Mouse (Mus musculus): Measurements from ENCODE around the gene Rnf150. TPM values are rescaled to one million over a fixed set of nuclear protein-coding genes. Genes with fewer than 3 reads are reported as not detected.

Gene Rnf150
- polyA plus RNA-seq, 1 experiment from 2014 or later: 2.4 TPM

DNA sequence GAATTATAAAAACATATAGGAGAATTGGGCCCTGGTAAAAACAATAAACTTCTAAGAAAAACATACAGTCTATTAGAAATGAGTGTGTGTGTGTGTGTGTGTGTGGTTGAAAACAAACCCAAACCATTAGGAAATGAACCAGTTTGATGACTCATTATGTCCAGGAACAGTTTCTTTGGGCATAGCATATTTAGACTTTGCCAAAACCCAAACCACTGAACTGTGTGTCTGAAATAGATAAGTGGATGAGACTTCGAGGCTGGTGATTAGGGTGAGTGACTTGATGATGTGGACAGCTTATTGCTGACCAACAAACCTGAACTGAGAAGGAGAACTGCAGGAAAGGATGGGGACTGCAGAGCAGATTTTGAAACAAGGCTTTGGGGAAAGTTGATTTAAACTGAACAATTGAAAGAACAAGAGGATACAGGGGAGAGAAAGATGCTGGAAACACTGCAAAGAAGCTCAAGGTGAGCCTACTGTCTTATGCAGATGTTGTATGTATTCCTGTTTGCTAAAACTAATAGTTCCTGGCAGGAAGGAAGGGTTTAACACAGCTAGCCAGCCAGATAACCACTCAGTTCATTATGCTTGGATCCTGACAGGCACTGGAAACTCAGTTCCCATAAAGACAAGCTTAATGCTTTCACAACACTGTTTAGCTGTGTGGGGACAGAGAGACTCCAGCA lies 53.8 kb downstream of the Rnf150 start:
- H3K9ac ChIP-seq (replicated peaks; ENCODE audit: low read length): no peak overlapping the region

DNA sequence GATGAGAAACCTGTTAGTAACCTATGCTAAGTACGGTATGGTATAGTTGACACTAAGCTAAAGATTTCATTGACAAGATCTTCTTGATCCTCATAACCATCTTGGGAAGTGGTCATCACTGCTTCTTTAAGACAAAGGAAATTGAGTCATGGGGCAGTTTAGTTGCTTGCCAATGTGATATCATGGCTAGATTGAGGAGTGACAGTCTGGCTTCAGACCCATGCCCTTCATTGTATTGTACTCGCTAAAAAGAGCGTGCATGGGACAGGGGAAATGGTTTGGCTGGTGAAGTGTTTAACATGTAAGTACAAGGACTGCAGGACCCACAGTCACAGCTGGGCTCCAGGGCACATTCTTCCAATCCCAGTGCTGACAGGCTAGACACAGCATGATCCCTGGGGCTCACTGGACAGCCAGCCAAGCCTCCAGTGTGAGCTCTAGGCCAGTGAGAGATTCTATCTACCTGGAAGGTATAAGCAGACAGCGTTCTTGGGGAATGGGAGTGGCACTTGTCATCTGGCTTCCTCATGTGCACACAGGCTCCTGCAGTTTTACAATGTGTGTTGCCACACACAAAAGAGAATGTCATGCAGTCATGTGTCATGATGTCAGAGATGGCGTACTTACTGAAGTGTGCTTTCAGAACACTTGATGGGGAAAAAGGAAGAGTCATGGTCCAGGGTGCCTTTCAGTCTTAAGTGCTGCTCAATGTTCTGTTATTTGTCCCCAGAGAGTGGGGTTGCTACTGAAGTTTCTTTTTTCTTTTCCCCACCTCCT lies 54.6 kb downstream of the Rnf150 start:
- no peaks in the 10 kb centered on the region for H3K9me3 ChIP-seq (ENCODE audit: control insufficient read depth, low read length)
- DNase-seq (no peak), ATAC-seq (ENCODE audit: low FRiP score, low TSS enrichment) (no peak)
- WGBS: 74% methylated on average over 5 of the region's 5 CpGs
- no peak overlapping the region for H3K9ac ChIP-seq (replicated peaks; ENCODE audit: low read length)
- no peaks in the 10 kb centered on the region for H3K27me3 ChIP-seq (ENCODE audit: control insufficient read depth, insufficient read depth, low read length)
- H3K4me2 ChIP-seq (ENCODE audit: low read length): no peak overlapping the region
- H3K4me3 ChIP-seq (replicated peaks; ENCODE audit: low read depth, low read length): no peak overlapping the region
- no peaks in the 10 kb centered on the region for H3K36me3 ChIP-seq (ENCODE audit: control insufficient read depth, insufficient read depth, low read length)
- H3K4me1 ChIP-seq (ENCODE audit: control insufficient read depth, insufficient read depth, low read length): peaks cover 3% of the 10 kb centered on the region; the same call in 1 of the 2 replicates
- H3K27ac ChIP-seq (replicated peaks; ENCODE audit: low read depth, low read length): no peak overlapping the region

More for the DNA sequence above, 53.8 kb downstream of the Rnf150 start:
- no peak overlapping the region for H3K27ac ChIP-seq (replicated peaks; ENCODE audit: low read depth, low read length)
- H3K36me3 ChIP-seq (ENCODE audit: control insufficient read depth, insufficient read depth, low read length): no peaks in the 10 kb centered on the region
- ATAC-seq (ENCODE audit: low FRiP score, low TSS enrichment) (no peak), DNase-seq (no peak)
- 66% methylated on average over 1 of the region's 1 CpGs for WGBS
- H3K27me3 ChIP-seq (ENCODE audit: control insufficient read depth, insufficient read depth, low read length): no peaks in the 10 kb centered on the region
- no peak overlapping the region for H3K4me3 ChIP-seq (replicated peaks; ENCODE audit: low read depth, low read length)
- H3K4me2 ChIP-seq (ENCODE audit: low read length): no peak overlapping the region
- H3K4me1 ChIP-seq (ENCODE audit: control insufficient read depth, insufficient read depth, low read length): peaks cover 3% of the 10 kb centered on the region; the same call in 1 of the 2 replicates
- H3K9me3 ChIP-seq (ENCODE audit: control insufficient read depth, low read length): no peaks in the 10 kb centered on the region

DNA sequence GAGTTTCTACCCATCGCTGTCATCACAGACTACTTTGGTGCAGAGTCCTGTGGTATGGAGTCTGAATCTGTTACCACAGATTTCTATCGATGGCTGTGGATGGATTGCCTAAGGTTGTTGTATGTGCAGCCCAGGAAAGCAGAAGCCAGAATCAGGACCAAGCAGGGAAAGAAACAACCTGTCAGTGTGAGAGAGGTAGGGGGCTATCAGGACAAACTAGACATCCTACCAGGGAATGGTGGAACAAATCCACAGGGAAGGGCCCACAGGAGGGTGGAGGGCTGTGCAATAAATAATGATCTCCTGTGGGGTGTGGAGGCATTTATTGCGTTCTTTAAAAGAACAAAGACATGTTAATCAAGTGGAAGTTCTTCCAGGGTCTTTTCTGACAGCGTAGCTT lies 56.5 kb downstream of the Rnf150 start:
- DNase-seq (no peak), ATAC-seq (ENCODE audit: low FRiP score, low TSS enrichment) (no peak)
- no peaks in the 10 kb centered on the region for H3K36me3 ChIP-seq (ENCODE audit: control insufficient read depth, insufficient read depth, low read length)
- H3K4me2 ChIP-seq (ENCODE audit: low read length): no peak overlapping the region
- H3K27me3 ChIP-seq (ENCODE audit: control insufficient read depth, insufficient read depth, low read length): no peaks in the 10 kb centered on the region
- no peak overlapping the region for H3K27ac ChIP-seq (replicated peaks; ENCODE audit: low read depth, low read length)
- no peak overlapping the region for H3K4me3 ChIP-seq (replicated peaks; ENCODE audit: low read depth, low read length)
- 56% methylated on average over 4 of the region's 4 CpGs for WGBS
- H3K9me3 ChIP-seq (ENCODE audit: control insufficient read depth, low read length): no peaks in the 10 kb centered on the region
- peaks cover 3% of the 10 kb centered on the region; the same call in 1 of the 2 replicates for H3K4me1 ChIP-seq (ENCODE audit: control insufficient read depth, insufficient read depth, low read length)
- no peak overlapping the region for H3K9ac ChIP-seq (replicated peaks; ENCODE audit: low read length)

- no peaks in the 10 kb centered on the region for H3K36me3 ChIP-seq (ENCODE audit: control insufficient read depth, insufficient read depth, low read length)
- no peaks in the 10 kb centered on the region for H3K27me3 ChIP-seq (ENCODE audit: control insufficient read depth, insufficient read depth, low read length)
- H3K4me1 ChIP-seq (ENCODE audit: control insufficient read depth, insufficient read depth, low read length): peaks cover 3% of the 10 kb centered on the region; the same call in 1 of the 2 replicates
- H3K4me3 ChIP-seq (replicated peaks; ENCODE audit: low read depth, low read length): no peak overlapping the region
- H3K9me3 ChIP-seq (ENCODE audit: control insufficient read depth, low read length): no peaks in the 10 kb centered on the region
- ATAC-seq (ENCODE audit: low FRiP score, low TSS enrichment) (no peak), DNase-seq (no peak)
- no peak overlapping the region for H3K9ac ChIP-seq (replicated peaks; ENCODE audit: low read length)
- no peak overlapping the region for H3K27ac ChIP-seq (replicated peaks; ENCODE audit: low read depth, low read length)
- no peak overlapping the region for H3K4me2 ChIP-seq (ENCODE audit: low read length)
- WGBS: 62% methylated on average over 4 of the region's 4 CpGs
These were observed 57.0 kb downstream of the Rnf150 start for GRCm38 (mm10) chr8:82920124-82920523.

GRCm38 (mm10) chr8:82925286-82925685 lies 62.1 kb downstream of the Rnf150 start:
- ATAC-seq (ENCODE audit: low FRiP score, low TSS enrichment): no peak
- 98% methylated on average over 3 of the region's 3 CpGs for WGBS
- no peak overlapping the region for H3K4me3 ChIP-seq (replicated peaks; ENCODE audit: low read depth, low read length)

GRCm38 (mm10) chr8:82926518-82926917 lies 63.4 kb downstream of the Rnf150 start:
- WGBS: 86% methylated on average over 5 of the region's 5 CpGs
- Histone ChIP-seq H3K27ac (replicated peaks; ENCODE audit: low read depth, low read length) (no peak overlapping the region), H3K9ac (replicated peaks; ENCODE audit: low read length) (no peak overlapping the region), H3K4me3 (replicated peaks; ENCODE audit: low read depth, low read length) (no peak overlapping the region), H3K4me1 (ENCODE audit: control insufficient read depth, insufficient read depth, low read length) (no peaks in the 10 kb centered on the region), H3K9me3 (ENCODE audit: control insufficient read depth, low read length) (no peaks in the 10 kb centered on the region), H3K27me3 (ENCODE audit: control insufficient read depth, insufficient read depth, low read length) (no peaks in the 10 kb centered on the region), H3K4me2 (ENCODE audit: low read length) (no peak overlapping the region), H3K36me3 (ENCODE audit: control insufficient read depth, insufficient read depth, low read length) (no peaks in the 10 kb centered on the region)
- DNase-seq (no peak), ATAC-seq (ENCODE audit: low FRiP score, low TSS enrichment) (no peak)

More at GRCm38 (mm10) chr8:82925286-82925685, 62.1 kb downstream of the Rnf150 start:
- Histone ChIP-seq H3K9ac (replicated peaks; ENCODE audit: low read length) (no peak overlapping the region), H3K9me3 (ENCODE audit: control insufficient read depth, low read length) (no peaks in the 10 kb centered on the region), H3K27ac (replicated peaks; ENCODE audit: low read depth, low read length) (no peak overlapping the region), H3K4me1 (ENCODE audit: control insufficient read depth, insufficient read depth, low read length) (no peaks in the 10 kb centered on the region), H3K4me2 (ENCODE audit: low read length) (no peak overlapping the region), H3K36me3 (ENCODE audit: control insufficient read depth, insufficient read depth, low read length) (no peaks in the 10 kb centered on the region), H3K27me3 (ENCODE audit: control insufficient read depth, insufficient read depth, low read length) (no peaks in the 10 kb centered on the region)
- DNase-seq: no peak

DNA sequence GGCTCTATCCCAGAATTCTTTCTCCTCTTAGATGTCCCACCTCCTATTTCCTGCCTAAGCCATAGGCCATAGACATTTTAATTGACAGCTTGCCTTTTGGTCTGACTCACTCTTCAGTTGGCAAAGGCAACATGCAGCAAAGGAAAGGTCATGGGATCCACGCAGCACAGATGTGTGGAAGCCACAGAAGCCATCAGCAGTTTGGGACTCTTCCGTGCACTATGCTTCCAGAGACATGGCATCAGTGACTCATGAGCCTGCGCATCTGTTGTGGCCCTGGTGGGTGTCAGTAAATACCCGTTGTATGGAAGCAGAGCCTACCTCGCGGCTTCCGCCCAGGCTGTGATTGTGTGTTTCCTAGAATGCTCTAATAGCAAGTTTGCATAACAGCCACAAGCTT lies 68.4 kb downstream of the Rnf150 start:
- H3K36me3 ChIP-seq (ENCODE audit: control insufficient read depth, insufficient read depth, low read length): no peaks in the 10 kb centered on the region
- H3K9me3 ChIP-seq (ENCODE audit: control insufficient read depth, low read length): no peaks in the 10 kb centered on the region
- H3K27me3 ChIP-seq (ENCODE audit: control insufficient read depth, insufficient read depth, low read length): no peaks in the 10 kb centered on the region
- DNase-seq (no peak), ATAC-seq (ENCODE audit: low FRiP score, low TSS enrichment) (no peak)
- WGBS: 94% methylated on average over 7 of the region's 7 CpGs
- no peak overlapping the region for H3K9ac ChIP-seq (replicated peaks; ENCODE audit: low read length)
- H3K27ac ChIP-seq (replicated peaks; ENCODE audit: low read depth, low read length): no peak overlapping the region
- H3K4me3 ChIP-seq (replicated peaks; ENCODE audit: low read depth, low read length): no peak overlapping the region
- H3K4me1 ChIP-seq (ENCODE audit: control insufficient read depth, insufficient read depth, low read length): no peaks in the 10 kb centered on the region
- no peak overlapping the region for H3K4me2 ChIP-seq (ENCODE audit: low read length)

GRCm38 (mm10) chr8:82936162-82936561 lies 73.0 kb downstream of the Rnf150 start:
- Histone ChIP-seq H3K27ac (replicated peaks; ENCODE audit: low read depth, low read length) (no peak overlapping the region), H3K9ac (replicated peaks; ENCODE audit: low read length) (no peak overlapping the region), H3K27me3 (ENCODE audit: control insufficient read depth, insufficient read depth, low read length) (no peaks in the 10 kb centered on the region), H3K9me3 (ENCODE audit: control insufficient read depth, low read length) (no peaks in the 10 kb centered on the region), H3K4me3 (replicated peaks; ENCODE audit: low read depth, low read length) (no peak overlapping the region), H3K4me2 (ENCODE audit: low read length) (no peak overlapping the region), H3K4me1 (ENCODE audit: control insufficient read depth, insufficient read depth, low read length) (no peaks in the 10 kb centered on the region), H3K36me3 (ENCODE audit: control insufficient read depth, insufficient read depth, low read length) (no peaks in the 10 kb centered on the region)
- WGBS: 89% methylated on average over 7 of the region's 7 CpGs
- ATAC-seq (ENCODE audit: low FRiP score, low TSS enrichment): no peak
- DNase-seq: no peak

DNA sequence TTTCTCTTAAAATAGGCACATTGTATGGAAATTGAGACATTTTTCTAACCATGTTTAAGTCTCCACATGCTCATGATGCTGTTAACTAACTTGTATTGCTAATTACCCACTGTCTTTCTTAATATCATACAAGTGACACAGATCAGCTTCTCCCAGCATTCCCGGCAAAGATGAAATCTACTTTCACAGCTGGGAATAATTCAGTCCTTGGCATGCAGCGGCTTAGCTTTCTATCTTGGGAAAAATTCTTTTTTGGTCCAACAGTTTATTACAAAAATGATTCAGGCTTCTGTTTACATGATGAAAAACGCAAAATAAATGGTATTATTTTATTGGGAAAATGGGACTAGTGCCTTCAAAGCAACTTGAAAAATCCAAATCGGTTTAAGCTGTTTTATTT lies 73.7 kb downstream of the Rnf150 start:
- ATAC-seq (ENCODE audit: low FRiP score, low TSS enrichment): no peak
- 79% methylated on average over 4 of the region's 4 CpGs for WGBS

More for the DNA sequence above, 73.7 kb downstream of the Rnf150 start:
- Histone ChIP-seq H3K27ac (replicated peaks; ENCODE audit: low read depth, low read length) (no peak overlapping the region), H3K27me3 (ENCODE audit: control insufficient read depth, insufficient read depth, low read length) (no peaks in the 10 kb centered on the region), H3K36me3 (ENCODE audit: control insufficient read depth, insufficient read depth, low read length) (no peaks in the 10 kb centered on the region), H3K9ac (replicated peaks; ENCODE audit: low read length) (no peak overlapping the region), H3K4me3 (replicated peaks; ENCODE audit: low read depth, low read length) (no peak overlapping the region), H3K4me1 (ENCODE audit: control insufficient read depth, insufficient read depth, low read length) (no peaks in the 10 kb centered on the region), H3K9me3 (ENCODE audit: control insufficient read depth, low read length) (no peaks in the 10 kb centered on the region), H3K4me2 (ENCODE audit: low read length) (no peak overlapping the region)
- DNase-seq: no peak

Measured in midbrain, embryonic 14.5 days (tissue).